Mouse (Mus musculus) embryonic facial prominence, embryonic 14.5 days (tissue): ENCODE results near the gene Pigq. TPM values are rescaled to one million over a fixed set of nuclear protein-coding genes. Genes with fewer than 3 reads are reported as not detected.

Source experiments
- ATAC-seq: fragments of 200-750 bp; cut with Nextera tagmentation; 2 replicates; pipeline ENCODE4 v1.8.0; 2017; ENCODE audit warnings: low read depth, moderate number of reproducible peaks, moderate TSS enrichment
- DNase-seq: peaks from one replicate; pipeline ENCODE4 v3.0.0-alpha.2; 2015; ENCODE audit warnings: low spot score
- H3K27ac ChIP-seq: fragments of 300-500 bp; sonication (generic); replicated peaks from 2 replicates; pipeline ENCODE4 v1.5.1; 2014; ENCODE audit warnings: low read depth, mild to moderate bottlenecking, low read length, moderate library complexity
- H3K27me3 ChIP-seq: fragments of 300-500 bp; sonication (generic); replicated peaks from 2 replicates; pipeline ENCODE4 v1.6.1; 2014; ENCODE audit warnings: low read length; ENCODE audit not compliant: control insufficient read depth, insufficient read depth
- H3K36me3 ChIP-seq: fragments of 300-500 bp; sonication (generic); 2 replicates; pipeline ENCODE4 v1.6.1; 2014; ENCODE audit warnings: low read length, mixed read lengths; ENCODE audit not compliant: control insufficient read depth, insufficient read depth
- H3K4me1 ChIP-seq: fragments of 300-500 bp; sonication (generic); 2 replicates; pipeline ENCODE4 v1.6.1; 2014; ENCODE audit warnings: antibody characterized with exemption, low read length; ENCODE audit not compliant: control insufficient read depth, insufficient read depth
- H3K4me2 ChIP-seq: fragments of 300-500 bp; sonication (generic); 2 replicates; pipeline ENCODE4 v1.6.1; 2014; ENCODE audit warnings: low read depth, mild to moderate bottlenecking, low read length, moderate library complexity, mixed read lengths
- H3K4me3 ChIP-seq: fragments of 300-500 bp; sonication (generic); 2 replicates; pipeline ENCODE4 v1.5.1; 2014; ENCODE audit warnings: low read depth, mild to moderate bottlenecking, low read length
- H3K9ac ChIP-seq: fragments of 300-500 bp; sonication (generic); 2 replicates; pipeline ENCODE4 v1.6.1; 2014; ENCODE audit warnings: low read depth, mild to moderate bottlenecking, low read length, moderate library complexity, mixed read lengths
- H3K9me3 ChIP-seq: fragments of 300-500 bp; sonication (generic); 2 replicates; pipeline ENCODE4 v1.6.1; 2016; ENCODE audit warnings: low read length; ENCODE audit not compliant: control insufficient read depth
- WGBS: fragments of 180-500 bp; shearing (Covaris S2); extraction: QIAGEN DNeasy Blood & Tissue Kit; methylation state at CpG from one replicate; pipeline ENCODE4 v1.1.7; 2014; 5-methylcytosine and 5-hydroxymethylcytosine counted together
- polyA plus RNA-seq: library from polyadenylated mRNA; unstranded; fragments of >200 nt; fragmentation: Nextera tagmentation; extraction: Ambion mirVana; gene quantifications from 2 replicates; pipeline ENCODE4 v1.2.1, GENCODE M21; 2014

The Pigq gene
- polyA plus RNA-seq, 1 experiment from 2014 or later: 51.8 TPM

DNA sequence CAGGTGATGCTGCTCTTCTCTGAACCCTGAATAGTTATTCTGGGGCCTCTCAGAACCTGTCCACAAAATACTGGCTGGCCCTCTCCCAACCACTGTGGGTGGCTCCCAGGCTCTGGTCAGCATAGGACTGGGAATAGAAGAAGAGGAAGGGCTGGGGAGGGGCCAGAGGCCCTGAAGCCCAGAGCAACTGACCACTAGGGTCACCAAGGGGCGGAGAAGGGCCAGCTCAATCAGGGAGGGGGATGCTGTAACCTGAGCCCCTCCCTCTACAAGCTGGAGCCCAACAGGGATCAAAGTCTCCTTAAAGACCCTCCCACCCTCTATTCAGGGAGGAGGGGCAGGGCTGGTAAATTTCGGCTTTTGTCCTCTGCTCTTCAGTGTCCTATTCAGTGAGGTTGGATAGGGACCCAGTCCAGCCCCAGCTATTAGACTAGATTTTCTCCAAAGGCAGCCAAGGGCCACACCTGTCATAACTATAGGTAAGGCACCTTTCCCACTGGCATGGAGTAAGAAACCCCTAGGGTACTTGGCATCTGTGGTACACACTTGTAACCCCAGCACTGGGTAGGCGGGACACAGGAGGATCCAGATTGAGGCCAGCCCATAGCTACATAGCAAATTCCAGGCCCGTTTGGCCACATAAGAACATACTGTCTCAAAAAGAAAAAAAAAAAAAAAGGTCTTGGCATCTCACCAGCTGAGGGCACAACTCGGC lies 64.4 kb downstream of the Pigq start, which contains the start of gene Wfikkn1:
TSS of gene Wfikkn1 (minus strand) at position 663 of the 715 bp plus-strand sequence.
- WGBS: 33% methylated on average over 5 of the region's 5 CpGs
- DNase-seq: no peak
- H3K9ac ChIP-seq: no peak within 1 kb of the TSS
- no peak within 1 kb of the TSS for H3K27ac ChIP-seq
- no peaks in the 10 kb centered on the region for H3K9me3 ChIP-seq
- ATAC-seq: no peak
- H3K4me1 ChIP-seq: peaks cover 7% of the 10 kb centered on the region; the same call in 1 of the 2 replicates
- no peak within 1 kb of the TSS for H3K4me3 ChIP-seq
- H3K27me3 ChIP-seq: no peaks in the 10 kb centered on the region
- H3K36me3 ChIP-seq: peaks cover 49% of the 10 kb centered on the region
- no peak within 1 kb of the TSS for H3K4me2 ChIP-seq

- no peak overlapping the region for H3K27ac ChIP-seq
- H3K4me1 ChIP-seq: peaks cover 7% of the 10 kb centered on the region; the same call in 1 of the 2 replicates
- ATAC-seq (no peak), DNase-seq (no peak)
- H3K27me3 ChIP-seq: no peaks in the 10 kb centered on the region
- WGBS: 71% methylated on average over 8 of the region's 8 CpGs
- H3K9me3 ChIP-seq: no peaks in the 10 kb centered on the region
- no peak overlapping the region for H3K4me3 ChIP-seq
- H3K9ac ChIP-seq: no peak overlapping the region
- no peak overlapping the region for H3K4me2 ChIP-seq
- peaks cover 47% of the 10 kb centered on the region for H3K36me3 ChIP-seq
These were observed 65.0 kb downstream of the Pigq start for GRCm38 (mm10) chr17:25879750-25880149.

DNA sequence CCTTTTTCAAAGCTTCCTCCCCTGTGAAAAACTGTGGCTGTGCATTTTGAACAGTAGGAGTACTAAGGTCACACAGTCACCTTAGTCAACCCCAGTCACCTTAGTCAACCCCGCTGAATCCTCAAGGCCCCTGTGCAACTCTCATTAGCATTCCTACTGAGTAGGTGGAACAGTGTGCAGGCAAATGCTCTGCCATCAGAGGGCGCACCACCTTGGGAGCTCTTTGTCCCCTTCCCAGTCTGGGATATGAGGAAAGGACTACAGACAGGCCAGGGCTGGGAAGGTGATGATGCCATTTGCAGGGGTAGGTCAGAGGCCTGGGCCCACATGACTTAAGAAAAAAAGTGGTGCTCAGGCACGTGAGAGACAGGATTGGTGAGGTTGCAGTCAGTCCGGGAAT lies 65.5 kb downstream of the Pigq start:
- Histone ChIP-seq H3K9ac (no peak overlapping the region), H3K4me3 (no peak overlapping the region), H3K4me1 (peaks cover 7% of the 10 kb centered on the region; the same call in 1 of the 2 replicates), H3K4me2 (no peak overlapping the region), H3K27me3 (no peaks in the 10 kb centered on the region), H3K36me3 (peaks cover 43% of the 10 kb centered on the region), H3K9me3 (no peaks in the 10 kb centered on the region), H3K27ac (no peak overlapping the region)
- DNase-seq (no peak), ATAC-seq (no peak)
- 46% methylated on average over 4 of the region's 4 CpGs for WGBS

GRCm38 (mm10) chr17:25878611-25879180 lies 66.0 kb downstream of the Pigq start:
- Histone ChIP-seq H3K36me3 (peaks cover 37% of the 10 kb centered on the region), H3K9ac (no peak overlapping the region), H3K9me3 (no peaks in the 10 kb centered on the region), H3K27me3 (no peaks in the 10 kb centered on the region), H3K4me1 (peaks cover 7% of the 10 kb centered on the region; the same call in 1 of the 2 replicates), H3K4me3 (no peak overlapping the region), H3K4me2 (no peak overlapping the region), H3K27ac (no peak overlapping the region)
- 86% methylated on average over 19 of the region's 19 CpGs for WGBS
- no peak for ATAC-seq
- no peak for DNase-seq

DNA sequence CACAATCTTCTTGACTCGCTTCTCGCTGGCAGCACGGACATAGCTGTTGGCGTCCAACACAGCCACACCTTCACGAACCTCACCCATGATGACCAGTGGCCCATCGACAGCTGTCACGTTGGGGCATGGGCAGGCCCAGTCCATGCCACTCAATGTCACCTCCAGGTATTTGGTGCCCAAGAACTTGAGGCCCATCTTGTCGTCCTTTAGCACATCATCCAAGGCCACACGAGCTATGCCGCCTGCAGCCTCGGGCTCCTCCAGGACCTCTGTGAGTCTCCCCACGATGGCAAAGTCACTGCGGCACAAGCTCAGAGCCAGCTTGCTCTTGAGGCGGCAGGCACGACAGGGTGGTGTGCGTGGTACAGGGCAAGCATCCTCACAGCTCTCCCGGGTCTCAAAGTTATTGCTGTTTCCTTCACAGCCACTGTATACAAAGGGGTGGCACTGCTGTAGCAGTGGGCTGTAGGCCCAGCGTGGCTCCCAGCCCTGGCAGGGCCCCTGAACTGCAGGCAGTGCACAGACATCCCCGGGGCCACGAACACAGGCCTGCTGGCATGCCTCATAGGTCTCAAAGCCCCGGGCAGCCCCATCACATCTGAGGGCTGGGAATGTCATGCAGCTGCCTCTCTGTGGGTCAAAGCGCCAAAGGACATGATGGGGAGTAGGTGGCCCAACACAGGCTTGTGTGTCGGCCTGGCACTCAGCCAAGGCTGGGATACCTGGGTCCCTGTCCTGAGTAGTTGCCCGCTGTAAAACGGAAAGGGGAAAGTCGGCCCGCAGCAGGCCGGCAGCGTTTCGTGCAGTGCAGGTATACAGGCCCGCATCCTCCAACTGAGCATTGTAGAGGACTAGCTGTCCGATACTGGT lies 66.8 kb downstream of the Pigq start:
- no peak for ATAC-seq
- no peak overlapping the region for H3K4me2 ChIP-seq
- no peaks in the 10 kb centered on the region for H3K27me3 ChIP-seq
- no peak overlapping the region for H3K9ac ChIP-seq
- DNase-seq: no peak
- peaks cover 30% of the 10 kb centered on the region for H3K36me3 ChIP-seq
- no peak overlapping the region for H3K4me3 ChIP-seq
- WGBS: 91% methylated on average over 30 of the region's 32 CpGs
- no peak overlapping the region for H3K27ac ChIP-seq
- H3K4me1 ChIP-seq: peaks cover 7% of the 10 kb centered on the region; the same call in 1 of the 2 replicates
- H3K9me3 ChIP-seq: no peaks in the 10 kb centered on the region

GRCm38 (mm10) chr17:25877025-25877424 lies 67.7 kb downstream of the Pigq start:
- Histone ChIP-seq H3K27ac (no peak overlapping the region), H3K4me2 (no peak overlapping the region), H3K27me3 (no peaks in the 10 kb centered on the region), H3K9me3 (no peaks in the 10 kb centered on the region), H3K9ac (no peak overlapping the region), H3K4me1 (peaks cover 7% of the 10 kb centered on the region; the same call in 1 of the 2 replicates), H3K36me3 (peaks cover 20% of the 10 kb centered on the region), H3K4me3 (no peak overlapping the region)
- DNase-seq (no peak), ATAC-seq (no peak)
- WGBS: 98% methylated on average over 3 of the region's 3 CpGs

Other genes starting within 250 kb of the Pigq start
- 14.6 and 28.5 TPM in 2 replicates for gene Gng13, start 227.8 kb downstream of the Pigq start, polyA plus RNA-seq
- gene Chtf18, start 217.5 kb downstream of the Pigq start, polyA plus RNA-seq: 12.9 and 15.7 TPM in 2 replicates
- 19.5 and 23.1 TPM in 2 replicates for gene Rpusd1, start 217.3 kb downstream of the Pigq start, polyA plus RNA-seq
- gene Mslnl, start 208.9 kb downstream of the Pigq start, polyA plus RNA-seq: 2.0 TPM in 2 replicates
- 1.7 and 9.4 TPM in 2 replicates for gene Msln, start 190.6 kb downstream of the Pigq start, polyA plus RNA-seq
- gene Narfl, start 171.2 kb downstream of the Pigq start, polyA plus RNA-seq: 26.9 and 27.2 TPM in 2 replicates
- 42.1 and 66.5 TPM in 2 replicates for gene Haghl, start 159.3 kb downstream of the Pigq start, polyA plus RNA-seq
- 0.09 and 0.65 TPM in 2 replicates for gene Ccdc78, start 158.4 kb downstream of the Pigq start, polyA plus RNA-seq
- 66.1 and 75.2 TPM in 2 replicates for gene Fam173a, start 152.0 kb downstream of the Pigq start, polyA plus RNA-seq
- 0.92 TPM in 1 of 2 replicates, not detected in the other for gene AC134908.4, start 149.3 kb downstream of the Pigq start, polyA plus RNA-seq
- gene Metrn, start 147.8 kb downstream of the Pigq start, polyA plus RNA-seq: 10.3 and 11.1 TPM in 2 replicates
- 3.4 and 3.5 TPM in 2 replicates for gene Fbxl16, start 135.9 kb downstream of the Pigq start, polyA plus RNA-seq
- 22.9 and 25.5 TPM in 2 replicates for gene Wdr24, start 121.3 kb downstream of the Pigq start, polyA plus RNA-seq
- 35.2 and 36.2 TPM in 2 replicates for gene Jmjd8, start 116.1 kb downstream of the Pigq start, polyA plus RNA-seq
- gene Stub1, start 111.5 kb downstream of the Pigq start, polyA plus RNA-seq: 314 and 351 TPM in 2 replicates
- 2.8 and 3.3 TPM in 2 replicates for gene Rhbdl1, start 107.6 kb downstream of the Pigq start, polyA plus RNA-seq
- gene Gm20683, start 103.2 kb downstream of the Pigq start, polyA plus RNA-seq: 1.4 and 1.6 TPM in 2 replicates
- gene Rhot2, start 100.1 kb downstream of the Pigq start, polyA plus RNA-seq: 12.0 and 13.0 TPM in 2 replicates
- 17.6 and 19.8 TPM in 2 replicates for gene Wdr90, start 83.4 kb downstream of the Pigq start, polyA plus RNA-seq
- gene Mcrip2, start 76.2 kb downstream of the Pigq start, polyA plus RNA-seq: 25.7 and 36.7 TPM in 2 replicates
- 40.6 and 44.1 TPM in 2 replicates for gene Mettl26, start 69.9 kb downstream of the Pigq start, polyA plus RNA-seq
- 0.42 and 0.48 TPM in 2 replicates for gene Wfikkn1, start 64.1 kb downstream of the Pigq start, polyA plus RNA-seq
- gene Rab40c, start 25.2 kb downstream of the Pigq start, polyA plus RNA-seq: 17.1 and 19.7 TPM in 2 replicates
- gene Nhlrc4, start within 50 bp of the Pigq start, polyA plus RNA-seq: 0.99 TPM in 1 of 2 replicates, not detected in the other
- 0.16 TPM in 1 of 2 replicates, not detected in the other for gene A930017K11Rik, start 7.6 kb upstream of the Pigq start, polyA plus RNA-seq
- gene Capn15, start 40.9 kb upstream of the Pigq start, polyA plus RNA-seq: 25.2 and 25.8 TPM in 2 replicates
- 15.8 and 17.7 TPM in 2 replicates for gene Rab11fip3, start 124.6 kb upstream of the Pigq start, polyA plus RNA-seq
- 15.7 and 18.5 TPM in 2 replicates for gene Decr2, start 145.4 kb upstream of the Pigq start, polyA plus RNA-seq
- gene Nme4, start 150.7 kb upstream of the Pigq start, polyA plus RNA-seq: 77.2 and 92.4 TPM in 2 replicates
- gene Tmem8, start 168.4 kb upstream of the Pigq start, polyA plus RNA-seq: 2.1 and 3.0 TPM in 2 replicates
- gene Mrpl28, start 178.6 kb upstream of the Pigq start, polyA plus RNA-seq: 177 and 183 TPM in 2 replicates
- 10.7 and 12.9 TPM in 2 replicates for gene Axin1, start 193.8 kb upstream of the Pigq start, polyA plus RNA-seq